Mouse (Mus musculus): Measurements from ENCODE around the gene Ankrd37. TPM values are rescaled to one million over a fixed set of nuclear protein-coding genes. Genes with fewer than 3 reads are reported as not detected.

Gene Ankrd37
- total RNA-seq, 1 experiment from 2014 or later: not detected

DNA sequence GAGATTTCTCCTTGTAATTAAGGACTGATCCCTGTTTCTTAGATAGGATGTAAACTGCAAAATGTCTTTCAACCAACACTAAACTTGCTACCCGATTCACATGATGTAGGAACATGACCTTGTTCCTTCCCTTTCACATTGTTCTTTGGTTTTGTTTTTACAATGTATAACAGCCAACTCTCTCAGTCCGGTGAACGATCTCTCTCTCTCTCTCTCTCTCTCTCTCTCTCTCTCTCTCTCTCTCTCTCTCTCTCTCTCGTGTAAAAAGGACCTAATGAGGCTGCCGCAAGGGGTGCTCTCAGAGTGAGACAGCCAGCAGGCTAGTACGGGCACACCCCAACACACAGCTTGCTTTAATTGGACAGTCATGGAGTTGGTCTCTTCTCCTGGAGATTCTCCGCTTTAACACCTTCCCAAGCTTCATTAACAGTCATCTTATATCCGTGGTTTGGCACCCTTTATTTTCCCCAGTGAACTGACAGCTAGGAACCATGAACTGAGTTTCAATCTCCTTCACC is 31.5 kb downstream of the Ankrd37 start:
- DNase-seq: no peak

DNA sequence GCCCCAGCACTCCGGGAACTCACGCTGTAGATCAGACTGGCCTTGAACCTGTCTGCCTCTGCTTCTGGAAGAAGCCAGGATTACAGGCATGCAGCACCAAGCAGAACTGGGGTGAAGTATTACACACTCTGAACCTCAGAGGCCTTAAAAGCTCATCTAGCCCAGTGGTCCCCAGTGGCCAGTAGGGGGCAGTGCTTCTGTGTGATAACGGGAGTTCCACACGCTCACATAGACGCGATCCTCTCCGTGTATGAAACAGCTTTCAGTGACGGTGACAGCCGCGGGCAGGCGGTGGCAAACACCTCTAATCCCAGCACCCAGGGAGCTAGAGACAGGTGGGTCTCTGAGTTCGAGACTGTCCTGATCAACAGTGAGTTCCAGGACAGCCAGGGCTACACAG is 34.6 kb downstream of the Ankrd37 start:
- no peak for DNase-seq

DNA sequence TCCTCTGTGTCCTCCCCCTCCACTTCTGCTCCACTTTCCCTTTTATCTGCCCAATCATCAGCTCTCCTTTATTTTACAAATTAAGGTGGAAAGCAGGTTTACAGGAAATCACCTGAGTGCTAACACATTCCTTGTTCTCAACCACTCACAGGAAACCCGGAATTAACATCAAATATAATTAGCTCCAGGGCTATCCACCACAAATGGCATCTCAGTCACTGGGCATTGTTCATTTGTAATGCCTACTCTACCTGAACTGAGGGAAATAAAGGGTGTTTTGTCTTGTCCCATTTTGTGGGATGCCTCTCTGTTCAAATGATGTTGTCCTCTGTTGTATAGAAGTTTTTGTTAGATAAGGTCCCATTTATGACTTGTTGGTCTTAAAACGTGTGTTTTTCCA is 54.9 kb downstream of the Ankrd37 start:
- DNase-seq: no peak

Other genes with a start within 250 kb of the Ankrd37 start
- 1.4 and 1.9 TPM in 2 replicates for gene Pdlim3, start 120.2 kb downstream of the Ankrd37 start, total RNA-seq (2021)
- not detected in 2 replicates for gene Ccdc110, start 71.1 kb downstream of the Ankrd37 start, total RNA-seq (2021)
- 2.1 and 2.6 TPM in 2 replicates for gene 1700029J07Rik, start 30.5 kb downstream of the Ankrd37 start, total RNA-seq (2021)
- gene Ufsp2, start 30.2 kb downstream of the Ankrd37 start, total RNA-seq (2021): 60.6 and 61.5 TPM in 2 replicates
- 0.33 and 0.81 TPM in 2 replicates for gene Lrp2bp, start 6.4 kb downstream of the Ankrd37 start, total RNA-seq (2021)
- gene Cfap97, start 146.1 kb upstream of the Ankrd37 start, total RNA-seq (2021): 21.2 and 24.4 TPM in 2 replicates
- gene Snx25, start 146.5 kb upstream of the Ankrd37 start, total RNA-seq (2021): 17.3 and 17.9 TPM in 2 replicates
- 134 and 159 TPM in 2 replicates for gene Slc25a4, start 205.6 kb upstream of the Ankrd37 start, total RNA-seq (2021)

Measured in adrenal gland, postnatal 25 days (tissue).